ENCODE assay signal across 8 mouse cellular contexts in the genomic region with DNA sequence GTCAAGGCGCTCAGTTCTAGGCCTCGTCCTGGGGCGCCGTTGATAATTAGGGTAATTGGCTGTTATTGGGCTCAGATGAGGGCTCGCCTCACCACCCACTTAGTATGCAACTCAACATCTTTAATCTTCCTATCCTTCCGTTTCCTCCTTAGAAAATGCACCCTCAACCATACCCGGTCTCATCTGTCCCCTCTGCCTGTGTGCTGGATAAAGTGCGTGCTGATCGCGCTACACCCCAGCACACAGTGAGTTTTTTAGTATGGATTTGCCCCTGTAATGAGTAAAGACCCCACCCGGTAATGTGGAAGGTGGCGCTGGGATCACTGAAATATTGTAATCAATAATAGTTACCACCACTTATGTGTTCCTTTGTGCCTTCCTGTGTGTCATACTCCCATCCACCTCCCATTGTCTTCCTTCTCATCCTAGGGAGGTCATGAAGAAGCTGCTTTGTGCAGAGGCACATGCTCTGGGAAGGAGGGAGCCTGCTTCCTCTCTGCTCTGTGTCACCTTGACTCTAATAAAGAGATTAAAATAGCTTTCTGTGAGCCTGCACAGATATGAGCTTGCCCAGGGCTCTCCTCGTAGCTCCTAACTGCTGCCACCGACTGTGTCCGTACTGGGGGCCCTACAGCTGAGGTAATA. TPM values are rescaled to one million over a fixed set of nuclear protein-coding genes. Genes with fewer than 3 reads are reported as not detected.
DNase-seq lines count a peak whose midpoint lies in the region; ATAC-seq and TF ChIP-seq lines count a peak whose summit lies in the region.

No protein-coding gene starts in this region.

- H3K9me3 ChIP-seq in hindbrain, embryonic 10.5 days = no peaks in the 10 kb centered on the region
- H3K9me3 ChIP-seq in midbrain, embryonic 10.5 days (replicated peaks) = no peaks in the 10 kb centered on the region

- no peaks in the 10 kb centered on the region for H3K36me3 ChIP-seq in hindbrain, embryonic 10.5 days
- peaks cover 6% of the 10 kb centered on the region; the same call in 1 of the 2 replicates for H3K36me3 ChIP-seq in midbrain, embryonic 10.5 days

- peaks cover 4% of the 10 kb centered on the region for H3K4me1 ChIP-seq in brown adipose tissue, adult 24 weeks (ENCODE audit: control insufficient read depth, insufficient read depth, insufficient read length, low read length)
- peaks cover 36% of the 10 kb centered on the region for H3K4me1 ChIP-seq in hindbrain, embryonic 10.5 days (replicated peaks)
- peaks cover 42% of the 10 kb centered on the region for H3K4me1 ChIP-seq in midbrain, embryonic 10.5 days

- H3K27me3 ChIP-seq in hindbrain, embryonic 10.5 days (ENCODE audit: insufficient read depth, poor library complexity, severe bottlenecking) = no peaks in the 10 kb centered on the region
- no peaks in the 10 kb centered on the region for H3K27me3 ChIP-seq in midbrain, embryonic 10.5 days (ENCODE audit: low read depth, poor library complexity, severe bottlenecking)

- no peak for DNase-seq in layer of hippocampus, adult 2 months (ENCODE audit: low spot score in 2 of 2)
- DNase-seq in layer of hippocampus, adult 9-11 months = no peak
- peak; percentile 28 for DNase-seq in hindbrain, embryonic 10.5 days (ENCODE audit: low spot score)
- DNase-seq in midbrain, embryonic 10.5 days (ENCODE audit: low spot score) = no peak
- DNase-seq in cerebellum, adult 9-11 months = no peak

- no peak for TF ChIP-seq CTCF in layer of hippocampus, adult 2 months (conservative IDR thresholded peaks at IDR 0.05)

- ATAC-seq in megakaryocyte-erythroid progenitor cell, adult 5-6 weeks (replicated peaks; ENCODE audit: low FRiP score, low TSS enrichment, poor library complexity, severe bottlenecking) = no peak
- ATAC-seq in monocyte, adult 5-6 weeks (replicated peaks; ENCODE audit: insufficient number of reproducible peaks, low FRiP score, low TSS enrichment, poor library complexity, severe bottlenecking) = no peak

- 14% methylated on average over 15 of the region's 15 CpGs for WGBS in hindbrain, embryonic 10.5 days
- WGBS in midbrain, embryonic 10.5 days = 14% methylated on average over 15 of the region's 15 CpGs

- peak overlapping the region; percentile 96 for H3K4me3 ChIP-seq in layer of hippocampus, adult 2 months
- peak overlapping the region; percentile 95 for H3K4me3 ChIP-seq in brown adipose tissue, adult 24 weeks (ENCODE audit: insufficient read depth, low read depth, low read length)
- peak overlapping the region; percentile 87 for H3K4me3 ChIP-seq in hindbrain, embryonic 10.5 days
- peak overlapping the region; percentile 87 for H3K4me3 ChIP-seq in midbrain, embryonic 10.5 days

- H3K27ac ChIP-seq in layer of hippocampus, adult 2 months = peak overlapping the region; percentile 86
- H3K27ac ChIP-seq in brown adipose tissue, adult 24 weeks (replicated peaks; ENCODE audit: low read depth, low read length) = peak overlapping the region; percentile 33; the same call in 1 of the 2 replicates
- H3K27ac ChIP-seq in hindbrain, embryonic 10.5 days = peak overlapping the region; percentile 95
- peak overlapping the region; percentile 95 for H3K27ac ChIP-seq in midbrain, embryonic 10.5 days (replicated peaks)

RNA-seq across cellular contexts. Expression of a gene that starts 0.9 kb away (rescaled TPM):
- total RNA-seq in layer of hippocampus, adult 2 months (2021) = 10 to 100 TPM; 17.2 to 20.7 TPM
- 39.3 and 49.9 TPM in 2 replicates for polyA plus RNA-seq in brown adipose tissue, adult 24 weeks (2012; ENCODE audit: insufficient read depth, insufficient read length, missing spikeins)
- 68.8 and 71.4 TPM in 2 replicates for polyA plus RNA-seq in hindbrain, embryonic 10.5 days (2016; fragmentation: Nextera tagmentation; extraction: Ambion mirVana)
- polyA plus RNA-seq in midbrain, embryonic 10.5 days (2016; fragmentation: Nextera tagmentation; extraction: Ambion mirVana) = 65.2 and 68.2 TPM in 2 replicates
- total RNA-seq in megakaryocyte-erythroid progenitor cell, adult 5-6 weeks (2014; fragmentation: Nextera tagmentation) = 89.3 and 96.3 TPM in 2 replicates
- total RNA-seq in megakaryocyte-erythroid progenitor cell, adult 5-6 weeks (2017) = 22.6 and 23.6 TPM in 2 replicates
- 19.9 to 35.2 TPM (median 23.4 TPM) in 3 replicates for total RNA-seq in monocyte, adult 5-6 weeks (2017)

RNA-seq across cellular contexts. Expression of a gene that starts 0.9 kb away (rescaled TPM):
- total RNA-seq in layer of hippocampus, adult 2 months (2021) = 1 to 10 TPM; 6.0 to 6.9 TPM
- 3.4 and 4.0 TPM in 2 replicates for polyA plus RNA-seq in brown adipose tissue, adult 24 weeks (2012; ENCODE audit: insufficient read depth, insufficient read length, missing spikeins)
- 2.4 and 3.8 TPM in 2 replicates for polyA plus RNA-seq in hindbrain, embryonic 10.5 days (2016; fragmentation: Nextera tagmentation; extraction: Ambion mirVana)
- polyA plus RNA-seq in midbrain, embryonic 10.5 days (2016; fragmentation: Nextera tagmentation; extraction: Ambion mirVana) = 2.3 and 2.4 TPM in 2 replicates
- 3.4 and 3.6 TPM in 2 replicates for total RNA-seq in megakaryocyte-erythroid progenitor cell, adult 5-6 weeks (2014; fragmentation: Nextera tagmentation)
- total RNA-seq in megakaryocyte-erythroid progenitor cell, adult 5-6 weeks (2017) = 3.6 and 4.7 TPM in 2 replicates
- total RNA-seq in monocyte, adult 5-6 weeks (2017) = 3.5 to 4.4 TPM (median 4.0 TPM) in 3 replicates

RNA-seq across cellular contexts. Expression of a gene that starts 8.6 kb away (rescaled TPM):
- total RNA-seq in layer of hippocampus, adult 2 months (2021) = under 1 TPM; 0.38 to 0.71 TPM
- not detected in 2 replicates for polyA plus RNA-seq in brown adipose tissue, adult 24 weeks (2012; ENCODE audit: insufficient read depth, insufficient read length, missing spikeins)
- 0.09 and 0.10 TPM in 2 replicates for polyA plus RNA-seq in hindbrain, embryonic 10.5 days (2016; fragmentation: Nextera tagmentation; extraction: Ambion mirVana)
- 0.06 TPM in 2 replicates for polyA plus RNA-seq in midbrain, embryonic 10.5 days (2016; fragmentation: Nextera tagmentation; extraction: Ambion mirVana)
- total RNA-seq in megakaryocyte-erythroid progenitor cell, adult 5-6 weeks (2014; fragmentation: Nextera tagmentation) = 0.20 TPM in 1 of 2 replicates, not detected in the other
- total RNA-seq in megakaryocyte-erythroid progenitor cell, adult 5-6 weeks (2017) = not detected in 2 replicates
- total RNA-seq in monocyte, adult 5-6 weeks (2017) = not detected in 3 replicates

RNA-seq across cellular contexts. Expression of a gene that starts 45.9 kb away (rescaled TPM):
- total RNA-seq in layer of hippocampus, adult 2 months (2021) = under 1 TPM; 0.10 to 0.38 TPM
- polyA plus RNA-seq in brown adipose tissue, adult 24 weeks (2012; ENCODE audit: insufficient read depth, insufficient read length, missing spikeins) = 0.79 and 1.0 TPM in 2 replicates
- polyA plus RNA-seq in hindbrain, embryonic 10.5 days (2016; fragmentation: Nextera tagmentation; extraction: Ambion mirVana) = 0.39 and 0.80 TPM in 2 replicates
- polyA plus RNA-seq in midbrain, embryonic 10.5 days (2016; fragmentation: Nextera tagmentation; extraction: Ambion mirVana) = 0.75 and 0.81 TPM in 2 replicates
- 1.7 and 2.3 TPM in 2 replicates for total RNA-seq in megakaryocyte-erythroid progenitor cell, adult 5-6 weeks (2014; fragmentation: Nextera tagmentation)
- total RNA-seq in megakaryocyte-erythroid progenitor cell, adult 5-6 weeks (2017) = 1.0 and 1.5 TPM in 2 replicates
- 0.11 to 1.4 TPM (median 0.49 TPM) in 3 replicates for total RNA-seq in monocyte, adult 5-6 weeks (2017)

RNA-seq across cellular contexts. Expression of a gene that starts 50.4 kb away (rescaled TPM):
- total RNA-seq in layer of hippocampus, adult 2 months (2021) = 10 to 100 TPM; 92.9 to 99.6 TPM
- polyA plus RNA-seq in brown adipose tissue, adult 24 weeks (2012; ENCODE audit: insufficient read depth, insufficient read length, missing spikeins) = 9.8 and 10.9 TPM in 2 replicates
- 9.3 and 13.6 TPM in 2 replicates for polyA plus RNA-seq in hindbrain, embryonic 10.5 days (2016; fragmentation: Nextera tagmentation; extraction: Ambion mirVana)
- 8.0 and 8.4 TPM in 2 replicates for polyA plus RNA-seq in midbrain, embryonic 10.5 days (2016; fragmentation: Nextera tagmentation; extraction: Ambion mirVana)
- 7.8 and 11.3 TPM in 2 replicates for total RNA-seq in megakaryocyte-erythroid progenitor cell, adult 5-6 weeks (2014; fragmentation: Nextera tagmentation)
- total RNA-seq in megakaryocyte-erythroid progenitor cell, adult 5-6 weeks (2017) = 3.0 and 3.1 TPM in 2 replicates
- 9.0 to 21.1 TPM (median 9.6 TPM) in 3 replicates for total RNA-seq in monocyte, adult 5-6 weeks (2017)

Comparison
In these comparisons a context has a peak if more than half of its experiments do, and no peak if none do; other contexts are left out.
1. H3K27ac ChIP-seq: peak in every context shown above with its lines; median percentile 95 in hindbrain, embryonic 10.5 days; 95 in midbrain, embryonic 10.5 days; 86 in layer of hippocampus, adult 2 months; 33 in brown adipose tissue, adult 24 weeks.